Mouse (Mus musculus) heart, postnatal 0 days (tissue): ENCODE results near the gene Fcgr2b.

ENCODE experiments used
- CTCF ChIP-seq: IDR thresholded peaks from 2 replicates; pipeline ENCODE4 v1.5.1; 2016; ENCODE audit warnings: antibody characterized with exemption, control low read depth, low read depth
- EP300 ChIP-seq: IDR thresholded peaks from 2 replicates; pipeline ENCODE4 v1.6.1; 2016; ENCODE audit warnings: antibody characterized with exemption, low read depth

- TF ChIP-seq EP300 = no peak
- TF ChIP-seq CTCF = no peak
These were observed 42.9 kb downstream of the Fcgr2b start for GRCm38 (mm10) chr1:170933386-170933920.
